Comparison of ENCODE assay signal across 9 mouse cellular contexts in genomic region chr16:17292751-17293150, GRCm38 (mm10). TPM values are rescaled to one million over a fixed set of nuclear protein-coding genes. Genes with fewer than 3 reads are reported as not detected.
DNase-seq lines count a peak whose midpoint lies in the region; ATAC-seq and TF ChIP-seq lines count a peak whose summit lies in the region.
"Had no signal": no experiment of that assay in that cellular context is flagged by ENCODE, and none has a peak within 500 bp of the region (broad histone marks: within the 10 kb centered on the region; RNA-seq: fewer than 3 reads in every experiment).

No protein-coding gene starts in this region.

- no peaks in the 10 kb centered on the region for H3K4me1 ChIP-seq in cortical plate, adult 2 months (ENCODE audit: control insufficient read depth, insufficient read depth, low read length)
- H3K4me1 ChIP-seq in liver, postnatal 0 days (ENCODE audit: insufficient read depth): no peaks in the 10 kb centered on the region
- H3K4me1 ChIP-seq: heart, embryonic 15.5 days had no signal

- peaks cover 43% of the 10 kb centered on the region for H3K36me3 ChIP-seq in liver, postnatal 0 days (replicated peaks; ENCODE audit: insufficient read depth, low read length)

- no peaks in the 10 kb centered on the region for H3K27me3 ChIP-seq in liver, postnatal 0 days (ENCODE audit: insufficient read depth, low read length)
- H3K27me3 ChIP-seq: heart, embryonic 15.5 days had no signal

- no peak overlapping the region for H3K27ac ChIP-seq in cortical plate, adult 2 months (ENCODE audit: insufficient read depth, low read length)
- H3K27ac ChIP-seq in liver, postnatal 0 days (ENCODE audit: low read depth): no peak overlapping the region
- H3K27ac ChIP-seq: heart, embryonic 15.5 days had no signal

- H3K4me3 ChIP-seq in cortical plate, adult 2 months (ENCODE audit: insufficient read depth, low read length): no peak overlapping the region
- no peak overlapping the region for H3K4me3 ChIP-seq in liver, postnatal 0 days (ENCODE audit: low read depth, low read length)
- H3K4me3 ChIP-seq: heart, embryonic 15.5 days had no signal

- peak; percentile 81 for TF ChIP-seq CTCF in cortical plate, adult 2 months (IDR thresholded peaks at IDR 0.05; ENCODE audit: extremely low read depth, insufficient read depth, low read length)
- TF ChIP-seq CTCF in liver, postnatal 0 days (IDR thresholded peaks at IDR 0.05; ENCODE audit: low read depth): peak; percentile 98

- peak; percentile 45 for DNase-seq in ovary, postnatal 10 days (ENCODE audit: low spot score)
- DNase-seq in ovary, adult 18-20 months (ENCODE audit: low spot score): no peak
- DNase-seq in adrenal gland, adult 18-20 months (ENCODE audit: low spot score in 2 of 2): peak; percentile 67 to 82
- peak; percentile 88 for DNase-seq in liver, postnatal 0 days
- peak; percentile 85 for DNase-seq in retina, embryonic 14.5 days (ENCODE audit: low spot score)
- peak; percentile 77 for DNase-seq in urinary bladder, postnatal 25 days (ENCODE audit: low spot score)

- peak; percentile 71 to 84 for ATAC-seq in hematopoietic stem cell, adult 5-6 weeks (replicated peaks in 1 of 2; ENCODE audit: insufficient read depth in 1 of 2, low FRiP score in 2 of 2, low TSS enrichment in 1 of 2, low read depth in 1 of 2, poor library complexity in 2 of 2, severe bottlenecking in 2 of 2)
- peak; percentile 56; the same call in 1 of the 2 replicates for ATAC-seq in liver, postnatal 0 days

- TF ChIP-seq POLR2A in cortical plate, adult 2 months (IDR thresholded peaks at IDR 0.05; ENCODE audit: extremely low read depth, insufficient read depth, low read length): no peak

- no peak for TF ChIP-seq EP300 in liver, postnatal 0 days (IDR thresholded peaks at IDR 0.05; ENCODE audit: low read depth)

- WGBS in liver, postnatal 0 days (ENCODE audit: insufficient replicate concordance): 0% methylated on average over 2 of the region's 2 CpGs

- H3K9me3 ChIP-seq in liver, postnatal 0 days (ENCODE audit: low read length): no peaks in the 10 kb centered on the region
- H3K9me3 ChIP-seq: heart, embryonic 15.5 days had no signal

- H3K4me2 ChIP-seq in liver, postnatal 0 days (ENCODE audit: low read depth, low read length): no peak overlapping the region
- H3K4me2 ChIP-seq: heart, embryonic 15.5 days had no signal

- no peak overlapping the region for H3K9ac ChIP-seq in liver, postnatal 0 days (replicated peaks)
- H3K9ac ChIP-seq: heart, embryonic 15.5 days had no signal

RNA-seq across cellular contexts. Expression of gene Tmem191c, which starts 16.9 kb away (rescaled TPM):
- total RNA-seq in adrenal gland, adult 18-20 months (2021): 10 to 100 TPM in 1 of 2 experiments, 1 to 10 TPM in 1; 8.1 to 16.6 TPM
- 315 and 327 TPM in 2 replicates for polyA plus RNA-seq in cortical plate, adult 2 months (2012; rRNA removed)
- 12.4 and 27.3 TPM in 2 replicates for total RNA-seq in hematopoietic stem cell, adult 5-6 weeks (2017)
- polyA plus RNA-seq in liver, postnatal 0 days (2015; fragmentation: Nextera tagmentation; extraction: Ambion mirVana): 1.6 and 2.7 TPM in 2 replicates

RNA-seq across cellular contexts. Expression of gene Serpind1, which starts 38.4 kb away (rescaled TPM):
- under 1 TPM; 0.29 to 0.30 TPM for total RNA-seq in adrenal gland, adult 18-20 months (2021)
- polyA plus RNA-seq in cortical plate, adult 2 months (2012; rRNA removed): 3.8 TPM in 2 replicates
- not detected in 2 replicates for total RNA-seq in hematopoietic stem cell, adult 5-6 weeks (2017)
- 306 and 316 TPM in 2 replicates for polyA plus RNA-seq in liver, postnatal 0 days (2015; fragmentation: Nextera tagmentation; extraction: Ambion mirVana)

RNA-seq across cellular contexts. Expression of gene Hic2, which starts 59.4 kb away (rescaled TPM):
- 1 to 10 TPM; 2.1 to 2.2 TPM for total RNA-seq in adrenal gland, adult 18-20 months (2021)
- 5.7 and 6.0 TPM in 2 replicates for polyA plus RNA-seq in cortical plate, adult 2 months (2012; rRNA removed)
- total RNA-seq in hematopoietic stem cell, adult 5-6 weeks (2017): 2.9 and 3.9 TPM in 2 replicates
- 1.4 and 1.6 TPM in 2 replicates for polyA plus RNA-seq in liver, postnatal 0 days (2015; fragmentation: Nextera tagmentation; extraction: Ambion mirVana)
